Mouse (Mus musculus): ENCODE data around the gene Nuak2. TPM values are rescaled to one million over a fixed set of nuclear protein-coding genes. Genes with fewer than 3 reads are reported as not detected.

Gene Nuak2
- polyA plus RNA-seq, 1 experiment from 2014 or later = 87.1 TPM

GRCm38 (mm10) chr1:132334178-132334801, 18.4 kb downstream of the Nuak2 start:
- H3K36me3 ChIP-seq = peaks cover 44% of the 10 kb centered on the region
- no peaks in the 10 kb centered on the region for H3K9me3 ChIP-seq (replicated peaks)
- H3K27me3 ChIP-seq (ENCODE audit: low read depth, poor library complexity, severe bottlenecking) = no peaks in the 10 kb centered on the region
- H3K4me3 ChIP-seq = peak overlapping the region; percentile 26
- H3K4me1 ChIP-seq = peaks cover 100% of the 10 kb centered on the region
- H3K27ac ChIP-seq (replicated peaks) = peak overlapping the region; percentile 91
- no peak for DNase-seq (ENCODE audit: low spot score)
- WGBS = 13% methylated on average over 6 of the region's 6 CpGs

GRCm38 (mm10) chr1:132335378-132335965, 19.5 kb downstream of the Nuak2 start:
- peaks cover 89% of the 10 kb centered on the region for H3K4me1 ChIP-seq
- peaks cover 32% of the 10 kb centered on the region for H3K36me3 ChIP-seq
- peak; percentile 64 for DNase-seq (ENCODE audit: low spot score)
- peak overlapping the region; percentile 91 for H3K27ac ChIP-seq (replicated peaks)
- H3K4me3 ChIP-seq = no peak overlapping the region
- 27% methylated on average over 12 of the region's 12 CpGs for WGBS
- no peaks in the 10 kb centered on the region for H3K27me3 ChIP-seq (ENCODE audit: low read depth, poor library complexity, severe bottlenecking)
- no peaks in the 10 kb centered on the region for H3K9me3 ChIP-seq (replicated peaks)

DNA sequence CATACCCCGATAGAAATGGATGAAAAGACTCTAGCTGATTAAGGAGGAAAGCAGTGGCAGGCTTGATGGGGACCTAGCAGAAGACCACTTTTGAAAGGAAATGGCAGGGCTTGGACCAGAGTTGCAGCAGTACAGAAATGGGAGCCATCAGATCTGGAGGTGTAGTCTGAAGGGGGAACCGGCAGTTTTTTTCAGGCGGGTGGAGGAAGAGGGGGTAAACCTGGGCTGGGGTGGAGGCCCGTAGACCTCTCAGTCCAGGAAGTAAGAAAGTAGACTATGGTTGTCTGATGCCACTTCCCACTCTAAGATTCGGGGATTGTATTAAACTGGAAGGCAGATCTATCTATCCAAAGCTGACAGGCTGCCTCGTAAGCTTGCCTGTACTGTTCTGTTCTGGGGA, 21.0 kb downstream of the Nuak2 start:
- DNase-seq (ENCODE audit: low spot score) = no peak
- Histone ChIP-seq H3K36me3 (peaks cover 17% of the 10 kb centered on the region), H3K27me3 (ENCODE audit: low read depth, poor library complexity, severe bottlenecking) (no peaks in the 10 kb centered on the region), H3K4me1 (peaks cover 77% of the 10 kb centered on the region), H3K9me3 (replicated peaks) (no peaks in the 10 kb centered on the region), H3K4me3 (no peak overlapping the region), H3K27ac (replicated peaks) (peak overlapping the region; percentile 91)
- WGBS = 74% methylated on average over 6 of the region's 6 CpGs

DNA sequence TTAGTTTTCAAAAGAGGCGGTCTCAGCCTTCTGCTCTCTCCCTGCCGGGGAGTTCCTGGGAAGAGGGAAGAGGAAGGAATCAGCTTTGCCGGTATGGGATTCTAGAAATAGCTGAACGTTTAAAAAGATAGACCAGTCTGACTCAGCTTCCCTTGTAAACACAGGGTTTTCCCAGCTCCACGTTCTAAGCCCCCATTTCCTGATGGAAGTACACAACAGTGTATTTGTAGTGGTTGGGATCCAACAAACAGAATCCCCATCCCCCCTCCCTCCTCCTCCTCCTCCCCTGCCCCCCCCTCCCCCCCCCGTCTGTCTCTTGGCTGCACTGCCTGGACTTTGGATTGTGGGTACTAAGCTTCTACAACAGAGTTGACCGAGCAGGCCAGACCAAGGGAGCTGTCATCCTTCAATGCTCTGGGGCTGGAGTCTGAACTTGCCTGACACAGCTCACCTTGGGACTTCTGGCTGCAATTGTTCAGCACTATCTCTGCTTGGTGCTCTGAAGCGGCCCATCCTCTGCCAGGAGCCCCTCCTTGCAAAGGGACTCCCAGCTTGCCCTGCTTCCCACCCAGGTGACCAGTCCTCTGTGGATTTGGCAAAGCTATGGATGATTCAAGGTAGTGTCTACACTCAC, 22.2 kb downstream of the Nuak2 start:
- H3K4me3 ChIP-seq = no peak overlapping the region
- no peaks in the 10 kb centered on the region for H3K27me3 ChIP-seq (ENCODE audit: low read depth, poor library complexity, severe bottlenecking)
- no peak for DNase-seq (ENCODE audit: low spot score)
- H3K9me3 ChIP-seq (replicated peaks) = no peaks in the 10 kb centered on the region
- H3K4me1 ChIP-seq = peaks cover 69% of the 10 kb centered on the region
- H3K27ac ChIP-seq (replicated peaks) = peak overlapping the region; percentile 91
- H3K36me3 ChIP-seq = peaks cover 6% of the 10 kb centered on the region; the same call in 1 of the 2 replicates
- 48% methylated on average over 8 of the region's 8 CpGs for WGBS

GRCm38 (mm10) chr1:132341731-132342501, 26.0 kb downstream of the Nuak2 start:
- Histone ChIP-seq H3K36me3 (no peaks in the 10 kb centered on the region), H3K27ac (replicated peaks) (peak overlapping the region; percentile 34; the same call in 1 of the 2 replicates), H3K4me3 (no peak overlapping the region), H3K9me3 (replicated peaks) (no peaks in the 10 kb centered on the region), H3K4me1 (peaks cover 41% of the 10 kb centered on the region), H3K27me3 (ENCODE audit: low read depth, poor library complexity, severe bottlenecking) (no peaks in the 10 kb centered on the region)
- DNase-seq (ENCODE audit: low spot score) = no peak
- WGBS = 60% methylated on average over 5 of the region's 5 CpGs

DNA sequence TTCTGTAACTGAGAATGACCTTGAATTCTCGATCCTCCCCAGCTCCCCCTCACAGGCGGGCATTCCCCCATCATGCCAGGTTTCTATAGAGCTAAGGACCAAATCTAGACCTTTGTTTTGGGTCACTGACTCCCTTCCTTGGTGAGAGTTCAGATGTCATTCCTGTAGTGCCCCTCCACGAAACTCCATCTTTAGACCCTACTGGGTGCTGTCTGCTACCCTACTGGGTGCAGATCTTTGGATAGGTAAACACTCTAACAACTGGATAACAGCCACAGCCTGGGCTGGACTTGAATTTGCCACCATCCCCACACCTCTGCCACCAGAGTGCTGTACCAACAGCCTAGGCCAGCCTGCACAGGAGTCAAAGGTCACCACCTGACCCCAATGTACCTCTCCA, 26.6 kb downstream of the Nuak2 start:
- no peak for DNase-seq (ENCODE audit: low spot score)
- WGBS = 57% methylated on average over 3 of the region's 3 CpGs
- no peaks in the 10 kb centered on the region for H3K27me3 ChIP-seq (ENCODE audit: low read depth, poor library complexity, severe bottlenecking)
- H3K4me3 ChIP-seq = no peak overlapping the region
- H3K9me3 ChIP-seq (replicated peaks) = no peaks in the 10 kb centered on the region
- H3K4me1 ChIP-seq = peaks cover 39% of the 10 kb centered on the region
- H3K27ac ChIP-seq (replicated peaks) = 0 out of 2 replicates have a peak overlapping the region, but pooled peaks have one; percentile 19
- no peaks in the 10 kb centered on the region for H3K36me3 ChIP-seq

GRCm38 (mm10) chr1:132343191-132343590, 27.3 kb downstream of the Nuak2 start:
- no peaks in the 10 kb centered on the region for H3K36me3 ChIP-seq
- H3K4me1 ChIP-seq = peaks cover 35% of the 10 kb centered on the region
- peak overlapping the region; percentile 10 for H3K27ac ChIP-seq (replicated peaks)
- H3K4me3 ChIP-seq = no peak overlapping the region
- no peaks in the 10 kb centered on the region for H3K9me3 ChIP-seq (replicated peaks)
- WGBS = 77% methylated on average over 2 of the region's 2 CpGs
- H3K27me3 ChIP-seq (ENCODE audit: low read depth, poor library complexity, severe bottlenecking) = no peaks in the 10 kb centered on the region
- no peak for DNase-seq (ENCODE audit: low spot score)

DNA sequence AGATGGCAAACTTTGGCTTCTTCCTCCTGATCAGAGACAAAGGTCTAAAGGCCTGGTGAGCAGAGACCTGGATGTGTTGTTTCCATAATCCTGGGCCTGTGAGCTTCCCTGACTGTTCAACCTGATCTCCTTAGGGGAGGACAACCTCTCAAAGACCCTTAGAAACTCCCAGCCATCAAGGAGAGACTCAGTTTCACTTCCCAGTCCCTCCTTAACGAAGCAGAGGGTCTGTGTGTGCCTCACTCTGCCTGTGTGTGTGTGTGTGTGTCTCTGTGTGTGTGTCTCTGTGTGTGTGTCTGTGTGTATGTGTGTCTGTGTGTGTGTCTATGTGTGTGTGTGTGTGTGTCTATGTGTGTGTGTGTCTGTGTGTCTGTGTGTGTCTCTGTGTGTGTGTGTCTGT, 27.7 kb downstream of the Nuak2 start:
- H3K36me3 ChIP-seq = no peaks in the 10 kb centered on the region
- 89% methylated on average over 1 of the region's 1 CpGs for WGBS
- H3K4me1 ChIP-seq = peaks cover 33% of the 10 kb centered on the region
- no peak for DNase-seq (ENCODE audit: low spot score)
- H3K27me3 ChIP-seq (ENCODE audit: low read depth, poor library complexity, severe bottlenecking) = no peaks in the 10 kb centered on the region
- no peak overlapping the region for H3K4me3 ChIP-seq
- H3K27ac ChIP-seq (replicated peaks) = peak overlapping the region; percentile 10; the same call in 1 of the 2 replicates
- no peaks in the 10 kb centered on the region for H3K9me3 ChIP-seq (replicated peaks)

DNA sequence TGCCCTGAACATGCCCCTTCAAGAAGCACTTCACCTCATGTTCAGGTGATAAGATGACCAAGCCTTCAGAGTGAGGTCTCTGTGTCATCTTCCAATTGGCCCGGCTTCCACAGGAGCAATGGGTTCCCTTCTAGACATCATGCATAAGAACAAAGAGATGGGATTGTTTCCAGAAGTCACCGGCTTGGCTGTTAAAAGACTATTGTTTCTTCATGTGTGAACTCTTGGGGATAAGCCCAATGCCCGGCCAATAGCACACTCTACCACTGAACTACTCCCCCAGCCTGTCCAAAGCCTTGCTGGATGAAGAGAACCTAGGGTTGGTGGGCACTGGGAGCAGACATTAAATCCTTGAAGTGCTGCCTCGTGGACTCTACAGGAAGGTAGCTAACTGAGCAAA, 29.6 kb downstream of the Nuak2 start:
- Histone ChIP-seq H3K9me3 (replicated peaks) (0 out of 2 replicates have a peak, but pooled peaks cover 2% of the 10 kb centered on the region), H3K36me3 (no peaks in the 10 kb centered on the region), H3K27me3 (ENCODE audit: low read depth, poor library complexity, severe bottlenecking) (no peaks in the 10 kb centered on the region), H3K4me1 (peaks cover 26% of the 10 kb centered on the region), H3K4me3 (no peak overlapping the region), H3K27ac (replicated peaks) (peak overlapping the region; percentile 73; the same call in 1 of the 2 replicates)
- no peak for DNase-seq (ENCODE audit: low spot score)
- WGBS = 81% methylated on average over 4 of the region's 4 CpGs

- H3K27me3 ChIP-seq (ENCODE audit: low read depth, poor library complexity, severe bottlenecking) = no peaks in the 10 kb centered on the region
- H3K27ac ChIP-seq (replicated peaks) = peak overlapping the region; percentile 73
- WGBS = 84% methylated on average over 12 of the region's 12 CpGs
- H3K4me3 ChIP-seq = no peak overlapping the region
- peaks cover 9% of the 10 kb centered on the region for H3K9me3 ChIP-seq (replicated peaks)
- 0 out of 2 replicates have a peak, but pooled peaks cover 4% of the 10 kb centered on the region for H3K36me3 ChIP-seq
- H3K4me1 ChIP-seq = peaks cover 26% of the 10 kb centered on the region
- no peak for DNase-seq (ENCODE audit: low spot score)
Measured at GRCm38 (mm10) chr1:132346134-132346851, 30.4 kb downstream of the Nuak2 start.

DNA sequence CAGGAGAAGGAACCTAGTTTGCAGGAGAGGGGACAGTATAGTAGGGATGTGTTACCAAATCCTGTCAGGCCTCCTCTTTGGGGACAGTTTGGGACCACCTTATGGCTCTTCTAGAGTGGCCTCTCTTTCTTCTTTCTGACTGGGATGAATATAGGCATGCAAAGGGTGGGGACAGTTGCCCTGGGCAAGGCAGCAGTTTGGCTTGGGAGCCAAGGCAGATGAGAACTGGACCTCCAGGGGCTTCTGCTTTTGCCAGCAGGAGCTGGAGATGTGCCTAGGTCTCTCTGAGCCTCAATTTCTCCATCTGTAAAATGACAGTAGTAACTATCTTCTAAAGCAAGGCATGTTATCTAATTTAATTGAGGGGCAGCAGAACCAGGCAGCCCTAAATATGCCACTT, 31.0 kb downstream of the Nuak2 start:
- DNase-seq (ENCODE audit: low spot score) = no peak
- Histone ChIP-seq H3K27me3 (ENCODE audit: low read depth, poor library complexity, severe bottlenecking) (no peaks in the 10 kb centered on the region), H3K36me3 (0 out of 2 replicates have a peak, but pooled peaks cover 4% of the 10 kb centered on the region), H3K9me3 (replicated peaks) (peaks cover 11% of the 10 kb centered on the region), H3K4me3 (no peak overlapping the region), H3K4me1 (peaks cover 23% of the 10 kb centered on the region), H3K27ac (replicated peaks) (peak overlapping the region; percentile 73)

DNA sequence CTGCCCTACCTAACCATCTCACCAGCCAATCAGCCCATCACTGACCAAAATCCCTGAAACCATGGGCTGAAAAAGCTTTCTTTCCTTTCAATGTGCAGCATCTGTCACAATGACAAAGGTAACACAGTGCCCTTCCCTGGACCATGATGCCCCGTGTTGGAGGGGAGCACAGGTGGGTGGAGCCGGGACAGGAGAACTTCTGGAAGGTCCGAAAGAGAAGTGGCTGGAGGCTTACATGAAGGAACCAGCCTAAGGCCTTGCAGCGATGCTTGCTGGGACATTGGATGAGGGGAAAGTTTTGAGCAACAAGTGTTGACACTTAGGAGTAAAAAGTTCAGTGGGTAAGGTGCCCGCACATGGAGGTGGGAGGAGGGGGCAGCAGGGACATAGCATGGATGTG, 32.5 kb downstream of the Nuak2 start:
- peaks cover 21% of the 10 kb centered on the region for H3K4me1 ChIP-seq
- H3K36me3 ChIP-seq = 0 out of 2 replicates have a peak, but pooled peaks cover 4% of the 10 kb centered on the region
- DNase-seq (ENCODE audit: low spot score) = no peak
- H3K27ac ChIP-seq (replicated peaks) = peak overlapping the region; percentile 46
- 84% methylated on average over 5 of the region's 5 CpGs for WGBS
- peaks cover 11% of the 10 kb centered on the region for H3K9me3 ChIP-seq (replicated peaks)
- H3K27me3 ChIP-seq (ENCODE audit: low read depth, poor library complexity, severe bottlenecking) = no peaks in the 10 kb centered on the region
- H3K4me3 ChIP-seq = no peak overlapping the region

Data from midbrain, embryonic 10.5 days (tissue).